Mouse (Mus musculus): ENCODE measurements at regions not wholly inside any gene's neighbourhood (a gene's known extent, or its start where the extent isn't known, plus 50 kb on each side); places are given as distances from the start of the nearest gene placed in this dataset.
A peak's percentile ranks its signal among the peaks of the same experiment; 100 is the strongest.

DNA sequence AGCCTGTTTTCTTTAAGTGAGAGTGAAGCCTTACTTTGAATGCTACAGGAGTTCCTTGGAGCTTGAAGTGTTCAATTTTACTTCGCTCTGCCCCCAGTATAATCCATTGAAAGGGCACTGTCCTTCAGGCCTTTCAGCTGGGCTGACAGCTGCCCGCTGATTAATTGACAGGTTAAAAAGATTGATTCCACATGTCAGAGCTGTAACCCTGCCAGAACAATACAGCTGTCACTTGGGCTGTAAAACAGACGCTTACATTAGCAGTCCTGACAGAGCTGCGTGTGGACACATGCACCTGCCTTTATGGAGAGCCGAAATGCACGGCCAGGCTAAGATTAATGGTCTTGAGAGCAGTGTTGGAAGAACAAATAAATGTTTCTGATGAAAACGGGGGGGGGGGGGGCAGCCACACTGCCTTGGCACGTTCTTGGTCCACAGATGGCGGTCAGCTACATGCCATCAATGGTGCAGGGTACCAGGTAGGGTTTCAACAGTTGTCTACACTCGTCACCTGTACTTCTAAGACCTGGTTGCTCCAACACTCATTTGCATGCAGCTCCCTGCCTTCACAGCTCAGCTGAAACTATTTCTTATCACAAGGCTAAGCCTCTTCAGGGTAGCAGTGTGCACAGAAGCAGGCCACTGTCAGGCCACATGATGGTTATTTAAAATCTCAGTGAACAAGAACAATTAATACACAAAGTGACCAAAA lies 407.3 kb downstream of the Gm45692 start:
- DNase-seq: no peak

DNA sequence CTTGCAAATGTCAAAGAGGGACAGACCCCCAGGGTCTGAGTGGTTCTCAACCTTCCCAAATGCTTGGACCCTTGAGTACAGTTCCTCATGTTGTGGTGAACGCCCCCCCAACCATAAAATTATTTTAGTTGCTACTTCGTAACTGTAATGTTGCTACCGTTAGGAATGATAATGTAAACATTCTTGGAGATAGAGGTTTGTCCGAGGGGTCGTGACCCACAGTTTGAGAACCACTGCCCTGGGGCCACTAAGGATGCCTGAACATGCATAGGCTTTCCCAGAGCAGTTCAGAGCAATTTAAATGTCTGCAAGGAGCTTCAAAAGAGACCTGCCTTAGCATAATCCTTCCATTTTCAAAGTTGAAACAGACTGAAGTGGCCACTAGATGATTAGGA lies 407.8 kb downstream of the Gm45692 start:
- DNase-seq: no peak

- DNase-seq: no peak
These were observed 410.6 kb downstream of the Gm45692 start for GRCm38 (mm10) chr8:26529921-26530320.

DNA sequence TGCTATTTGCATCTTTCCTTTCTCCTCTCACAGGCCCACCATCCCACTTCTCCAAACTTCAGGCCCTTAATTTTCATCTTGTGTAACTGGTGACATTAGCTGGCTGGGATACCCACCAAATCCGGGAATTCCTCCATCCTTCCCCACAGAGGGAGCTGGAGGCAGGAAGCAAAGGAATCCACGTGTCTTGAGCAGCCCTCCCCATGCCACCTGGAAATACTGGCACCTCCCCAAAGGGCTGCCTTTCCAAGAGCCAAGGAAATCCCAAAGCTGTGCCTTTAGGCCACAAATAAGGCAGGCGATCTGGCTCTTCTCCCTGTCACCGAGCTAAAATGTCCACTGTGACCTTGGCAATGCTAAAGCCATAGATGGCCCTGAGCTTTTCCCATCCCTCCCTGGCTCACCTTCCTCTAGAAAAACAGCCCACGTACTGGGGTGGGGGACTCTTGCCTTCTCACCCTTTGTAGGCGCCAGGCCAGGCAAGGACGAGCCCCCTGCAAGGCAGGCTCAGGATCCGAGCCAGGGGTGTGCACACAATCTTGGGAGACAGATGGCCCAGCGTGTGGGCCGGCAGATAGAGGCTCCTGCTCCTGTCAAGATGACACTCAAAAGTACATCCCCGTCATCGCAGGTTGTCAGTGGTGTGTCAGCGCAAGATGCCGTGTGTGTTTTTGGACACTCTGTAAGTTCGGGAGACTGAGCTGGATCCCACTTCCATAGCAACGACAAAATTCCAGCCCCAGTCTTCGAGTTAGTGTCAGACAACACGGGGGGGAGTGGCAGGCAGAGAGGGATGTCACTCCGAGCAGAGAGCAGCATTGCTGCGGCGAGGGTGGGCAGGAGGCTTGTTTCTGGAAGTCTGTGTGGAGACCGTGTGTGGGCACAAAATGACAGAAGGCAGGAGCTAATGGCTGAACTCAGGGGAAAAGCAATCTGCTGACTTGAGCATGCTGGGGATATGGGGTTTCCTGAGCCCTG lies 414.4 kb downstream of the Gm45692 start:
- no peak for DNase-seq

DNA sequence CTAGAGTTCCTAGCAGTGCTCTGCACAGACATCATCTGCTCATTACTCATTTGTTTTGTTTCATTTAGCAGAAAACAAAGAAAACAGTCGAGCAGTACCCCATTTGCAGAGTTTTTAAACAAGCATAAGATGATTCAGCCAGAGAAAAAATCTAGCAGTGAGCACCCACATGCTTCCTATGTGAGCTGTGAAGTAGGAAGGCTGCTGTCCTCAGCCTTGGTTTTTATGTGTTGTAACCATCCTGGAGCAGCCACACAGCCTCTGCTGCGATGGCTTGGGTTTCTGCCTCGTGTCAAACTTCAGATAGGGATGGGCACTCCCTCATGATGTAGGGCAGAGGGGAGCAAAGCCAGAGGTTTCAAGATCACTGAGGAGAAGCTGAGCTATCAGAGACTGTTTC lies 416.5 kb downstream of the Gm45692 start:
- DNase-seq: peak; percentile 15

DNA sequence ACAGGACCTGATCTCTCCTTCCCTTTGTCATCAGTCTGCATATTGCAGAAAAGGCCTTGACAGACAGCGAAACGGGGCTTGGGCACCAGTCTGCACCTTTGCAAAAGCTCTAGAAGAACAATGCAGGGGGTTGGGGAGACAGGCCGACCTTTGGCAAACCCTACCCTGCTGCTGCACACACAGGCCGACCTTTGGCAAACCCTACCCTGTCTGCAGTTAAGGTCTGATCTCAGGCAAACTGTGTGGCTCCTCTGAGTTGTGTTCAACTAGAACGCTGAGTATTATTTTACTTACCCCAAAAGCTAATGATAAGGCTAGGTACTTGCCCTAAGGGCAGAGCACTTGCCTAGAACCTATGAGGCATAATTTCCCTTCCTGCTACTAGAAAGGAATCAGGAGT lies 423.4 kb upstream of the Zfp703 start:
- no peak for DNase-seq

- DNase-seq: peak; percentile 38
These were observed 417.9 kb upstream of the Zfp703 start for GRCm38 (mm10) chr8:26559196-26559595.

GRCm38 (mm10) chr8:26563151-26563550 lies 414.0 kb upstream of the Zfp703 start:
- DNase-seq: no peak

GRCm38 (mm10) chr8:26564254-26564653 lies 412.9 kb upstream of the Zfp703 start:
- DNase-seq: no peak

DNA sequence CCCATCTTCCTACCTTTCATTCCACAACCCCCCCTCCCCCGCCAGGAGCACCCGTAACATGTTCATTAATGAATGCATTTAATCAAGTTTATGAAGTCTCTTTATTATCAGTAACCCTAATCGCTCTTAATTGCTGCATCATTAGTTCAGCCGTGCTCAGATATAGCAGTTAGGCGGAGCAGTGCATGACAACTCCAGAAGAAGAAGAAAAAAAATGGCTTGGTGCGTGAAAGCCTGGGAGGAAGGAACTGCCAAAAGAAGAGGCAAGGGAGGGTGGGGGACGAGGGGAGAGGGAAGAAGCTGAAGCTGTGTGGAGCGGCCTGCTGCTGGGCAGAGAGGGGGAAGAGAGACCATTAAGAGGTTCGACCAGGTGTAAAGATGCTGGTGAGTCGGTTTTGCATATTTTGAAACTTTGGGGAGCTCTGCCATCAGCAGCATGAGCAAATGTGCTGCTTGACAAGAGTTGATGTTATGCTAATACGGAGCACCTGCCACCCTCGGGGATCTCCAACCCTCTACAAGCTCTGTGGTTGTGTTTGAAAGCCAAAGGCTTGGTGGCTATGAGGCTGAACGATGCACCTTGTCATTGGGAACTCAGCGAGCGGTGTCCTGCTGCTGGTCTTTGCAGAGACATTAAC lies 408.6 kb upstream of the Zfp703 start:
- DNase-seq: no peak

- DNase-seq: no peak
These were observed 388.3 kb upstream of the Zfp703 start for GRCm38 (mm10) chr8:26588841-26589240.

DNA sequence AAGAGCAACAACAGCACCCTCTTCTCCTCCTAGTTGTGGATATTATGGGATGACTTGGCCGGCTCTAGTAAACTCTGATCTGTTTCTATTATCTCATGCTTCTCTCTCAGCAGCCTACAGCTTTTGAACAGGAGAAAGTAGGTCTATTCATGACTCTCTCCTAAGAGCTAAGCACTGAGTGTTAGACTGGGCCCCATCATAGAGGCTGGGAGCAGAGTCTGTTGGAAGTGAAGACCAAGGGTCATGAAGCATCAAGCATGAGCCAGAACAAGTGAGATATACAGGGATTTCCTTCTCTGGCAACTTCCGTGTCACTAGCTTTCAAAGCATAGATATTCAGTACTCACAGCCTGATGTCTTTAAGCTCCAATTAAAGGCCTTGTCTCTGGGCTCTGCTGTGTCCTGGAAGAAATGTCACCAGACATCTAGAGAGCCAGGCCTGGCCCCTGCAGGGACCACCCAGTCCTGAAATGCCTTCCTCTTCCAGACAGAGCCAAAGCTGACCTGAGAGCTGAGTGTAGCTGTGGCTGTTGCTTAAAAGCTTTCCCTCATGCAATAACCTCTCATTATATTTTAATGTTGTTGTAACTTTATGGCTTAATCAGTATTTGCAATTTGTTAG lies 386.4 kb upstream of the Zfp703 start:
- DNase-seq: no peak

- no peak for DNase-seq
These were observed 385.9 kb upstream of the Zfp703 start for GRCm38 (mm10) chr8:26591266-26591665.

- DNase-seq: no peak
These were observed 383.4 kb upstream of the Zfp703 start for GRCm38 (mm10) chr8:26593536-26594368.

GRCm38 (mm10) chr8:26594369-26594920 lies 382.7 kb upstream of the Zfp703 start:
- DNase-seq: no peak

DNA sequence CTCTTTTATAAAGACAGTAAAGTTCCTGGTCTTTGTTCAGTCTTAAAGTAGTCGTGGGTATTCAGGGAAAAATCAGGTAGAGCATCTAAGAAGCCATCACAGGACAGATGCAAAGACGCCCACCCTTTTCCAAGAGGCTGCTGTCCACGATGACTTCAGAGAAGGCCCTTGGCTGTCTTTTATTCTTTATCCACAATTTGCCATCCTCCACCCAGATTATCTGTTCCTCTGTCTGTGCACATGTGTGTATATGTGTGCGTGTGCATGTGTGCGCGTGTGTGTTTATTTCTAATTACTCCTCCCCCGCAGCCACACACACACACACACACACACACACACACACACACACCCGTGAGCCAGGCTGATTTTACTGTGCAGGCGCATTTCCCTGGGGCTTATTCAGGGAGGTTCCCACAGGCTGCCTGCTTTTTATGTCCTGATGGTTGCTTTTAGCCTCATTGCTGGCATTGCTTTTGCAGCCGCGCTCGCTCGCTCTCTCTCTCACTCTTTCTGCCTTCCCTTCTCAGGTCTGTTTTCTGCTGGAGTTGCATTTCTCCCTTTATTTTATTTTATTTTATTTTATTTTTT lies 381.6 kb upstream of the Zfp703 start:
- DNase-seq: no peak

DNA sequence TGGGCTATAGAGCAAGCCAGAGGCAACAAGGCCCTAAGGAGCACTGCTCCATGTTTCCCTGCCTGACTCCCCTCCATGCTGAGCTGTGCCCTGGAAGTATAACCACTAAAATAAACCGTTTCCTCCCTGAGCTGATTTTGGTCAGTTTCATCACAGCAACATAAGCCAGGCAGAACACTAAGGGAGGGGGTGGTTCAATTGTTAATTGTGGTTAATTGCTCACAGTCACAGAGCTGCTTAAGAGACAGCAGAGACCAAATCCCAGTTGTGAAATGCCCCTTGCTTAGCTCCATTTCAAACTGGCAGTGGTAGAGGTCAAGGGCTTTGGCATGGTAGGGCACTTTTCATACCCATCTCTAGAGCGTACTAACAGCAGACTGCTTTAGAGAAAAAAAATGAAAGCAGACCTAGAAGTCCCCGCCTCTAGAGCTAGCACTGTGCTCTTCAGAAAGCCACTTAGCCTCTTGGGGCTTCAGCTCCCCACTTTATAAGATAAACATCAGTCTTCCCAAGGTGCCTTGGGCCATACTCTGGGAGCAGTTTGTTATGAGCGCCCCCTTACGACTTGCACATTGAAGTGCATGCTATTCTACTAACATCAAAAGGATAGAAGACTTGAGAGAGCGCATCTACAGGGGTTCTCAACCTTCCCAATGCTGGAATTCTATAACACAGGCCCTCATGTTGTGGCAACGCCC lies 380.3 kb upstream of the Zfp703 start:
- DNase-seq: no peak

DNA sequence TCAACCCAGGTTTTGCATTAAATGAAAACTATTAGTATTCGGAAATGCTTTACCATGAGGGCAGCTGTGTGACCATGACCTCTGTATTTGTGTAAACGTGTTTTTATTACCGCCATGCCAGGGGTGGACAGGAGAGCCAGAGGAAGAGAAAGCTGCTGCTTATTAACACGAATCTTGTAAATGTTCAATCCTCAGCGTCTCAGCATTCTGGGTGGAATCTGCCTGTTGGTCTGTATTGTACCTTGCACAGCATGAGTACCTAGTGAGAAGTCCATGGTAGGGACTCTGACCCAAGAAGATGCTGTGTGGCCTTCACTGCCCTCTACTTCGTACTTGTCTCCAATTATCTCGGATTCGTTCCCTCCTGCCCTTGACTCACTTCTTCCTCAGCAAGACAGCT lies 378.6 kb upstream of the Zfp703 start:
- DNase-seq: no peak

GRCm38 (mm10) chr8:26600127-26600526 lies 377.0 kb upstream of the Zfp703 start:
- no peak for DNase-seq

DNA sequence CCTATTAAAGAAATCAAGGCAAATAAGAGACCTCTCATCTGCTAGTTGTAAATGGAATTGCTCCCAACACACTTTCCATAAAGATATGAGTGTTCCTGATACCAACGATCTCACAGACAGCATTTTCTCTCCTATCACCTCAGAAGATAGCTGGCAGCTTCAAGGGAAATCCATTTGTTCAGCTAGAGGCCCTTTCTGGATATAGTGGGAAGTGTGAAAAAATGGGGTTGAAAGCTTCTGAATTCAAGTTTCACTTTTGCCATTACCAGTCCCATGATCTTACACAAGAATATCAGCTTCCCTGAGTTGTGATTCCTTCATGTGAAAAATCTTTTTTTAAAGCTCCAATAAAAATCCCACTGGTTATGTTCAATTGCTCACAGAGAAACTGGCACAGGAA lies 369.1 kb upstream of the Zfp703 start:
- DNase-seq: no peak

DNA sequence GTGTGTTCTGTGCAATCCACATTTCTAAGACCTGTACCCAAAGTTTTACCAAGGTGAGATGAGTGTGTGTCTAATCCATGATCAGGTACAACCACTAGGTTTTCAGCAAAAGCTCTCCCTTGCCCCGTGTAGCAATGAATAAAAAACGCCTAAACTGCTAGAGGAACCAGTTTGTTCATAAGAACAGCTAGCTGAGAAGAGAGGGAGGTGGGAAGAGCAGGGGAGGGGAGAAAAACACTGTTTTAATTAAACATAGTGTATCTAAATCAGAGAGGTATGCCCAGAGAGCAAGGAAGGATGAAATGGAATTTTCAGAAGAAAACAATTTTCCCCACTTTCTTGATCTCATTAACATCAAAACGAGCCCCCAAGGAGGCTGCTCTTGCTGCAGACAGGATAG lies 368.5 kb upstream of the Zfp703 start:
- DNase-seq: no peak

Data from adrenal gland, adult 8-10 months (tissue).